Mouse (Mus musculus) G1E-ER4 (cell line): Measurements from ENCODE around the gene Tfeb. TPM values are rescaled to one million over a fixed set of nuclear protein-coding genes. Genes with fewer than 3 reads are reported as not detected.

Experiments used
- GATA1 ChIP-seq: IDR thresholded peaks from one replicate; pipeline ENCODE4 v1.8.0; 2012; ENCODE audit warnings: low read length, inconsistent platforms
- polyA plus RNA-seq: library from polyadenylated mRNA; stranded (reverse); fragments of >175 nt; gene quantifications from 2 replicates; pipeline ENCODE4 v1.2.3, GENCODE M21; 2012

Tfeb gene
- 40.1 and 50.4 TPM in 2 replicates for polyA plus RNA-seq

DNA sequence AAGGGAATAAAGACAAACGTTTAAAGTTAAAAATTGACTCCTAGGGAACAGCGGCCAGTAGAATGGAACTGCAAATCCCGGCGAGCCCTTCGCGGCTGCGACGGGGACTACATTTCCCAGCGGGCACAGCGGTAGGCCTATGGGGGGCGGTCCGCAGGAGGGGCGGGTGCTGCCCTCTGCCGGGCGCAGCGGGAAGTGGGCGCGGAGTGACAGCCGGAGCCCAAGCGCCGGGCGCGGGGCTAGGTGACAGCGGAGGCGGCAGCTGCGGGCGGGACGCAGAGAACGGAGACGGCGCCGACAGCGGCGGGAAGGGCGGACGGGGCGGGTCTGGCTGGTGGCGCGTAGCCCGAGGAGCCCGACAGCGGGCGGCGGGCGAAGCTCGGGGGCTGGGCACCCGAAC, at the start of gene Tfeb:
TSS of gene Tfeb (plus strand) at position 175 of the 400 bp plus-strand sequence.
- TF ChIP-seq GATA1: no peak

DNA sequence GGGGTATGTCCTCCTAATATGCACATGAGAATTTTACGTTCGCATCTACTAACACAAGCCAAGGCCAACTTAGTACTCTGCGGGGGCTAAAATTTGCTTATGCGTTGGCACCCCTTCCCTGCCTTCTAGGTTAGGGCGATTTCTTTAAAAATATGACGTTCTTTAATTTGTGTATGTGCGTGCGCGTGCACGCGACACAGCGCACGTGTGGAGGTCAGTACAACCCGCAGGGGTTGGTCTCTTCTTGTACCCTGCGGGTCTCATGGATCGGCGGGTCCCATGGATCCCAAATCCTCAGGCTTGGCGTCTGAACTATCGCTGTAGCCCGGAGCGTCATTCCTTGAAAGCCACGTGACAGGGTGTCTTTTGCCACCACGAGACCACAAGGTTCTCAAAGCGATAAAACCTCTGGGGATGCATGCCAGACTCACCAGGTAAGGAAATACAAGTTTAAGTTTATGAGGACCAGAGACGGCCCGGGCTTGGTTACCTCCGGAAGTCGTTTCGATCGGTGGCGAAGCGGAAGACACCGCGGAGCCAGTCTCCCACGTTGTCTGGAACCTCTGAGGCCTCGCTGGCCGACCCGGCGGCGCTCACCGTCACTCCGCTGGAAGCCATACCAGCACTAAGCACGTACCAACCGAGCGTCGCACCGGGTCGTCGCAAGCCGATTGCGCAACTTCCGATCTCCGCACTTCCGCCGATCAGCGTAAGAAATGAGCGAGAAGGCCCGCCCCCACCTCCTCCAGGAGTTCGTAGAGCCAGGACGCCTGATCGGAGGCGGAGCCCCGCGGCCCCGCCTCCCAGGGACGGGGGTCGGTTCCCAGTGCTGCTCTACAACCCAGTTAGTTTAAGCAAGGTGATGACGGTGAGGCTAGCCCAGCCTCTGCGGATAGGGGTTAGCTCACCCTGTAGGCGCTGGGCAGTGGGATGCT, 49.2 kb upstream of the Tfeb start:
- no peak for TF ChIP-seq GATA1

DNA sequence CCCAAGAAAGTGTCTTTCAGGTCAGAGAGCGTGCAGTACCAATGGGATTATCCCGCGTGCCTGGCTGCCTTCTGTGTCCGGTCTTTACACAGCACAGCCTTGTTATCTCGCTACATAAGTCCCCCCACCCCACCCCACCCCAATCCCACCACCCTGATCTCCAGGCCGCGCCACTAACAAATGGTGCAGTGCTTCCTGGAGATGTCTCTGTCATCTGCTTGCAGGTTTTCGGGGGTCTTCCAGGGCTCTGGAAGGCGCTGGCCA, 48.6 kb upstream of the Tfeb start, which contains the start of gene Tomm6:
TSS of gene Tomm6 (minus strand) at position 43 of the 264 bp plus-strand sequence.
- TF ChIP-seq GATA1: no peak

DNA sequence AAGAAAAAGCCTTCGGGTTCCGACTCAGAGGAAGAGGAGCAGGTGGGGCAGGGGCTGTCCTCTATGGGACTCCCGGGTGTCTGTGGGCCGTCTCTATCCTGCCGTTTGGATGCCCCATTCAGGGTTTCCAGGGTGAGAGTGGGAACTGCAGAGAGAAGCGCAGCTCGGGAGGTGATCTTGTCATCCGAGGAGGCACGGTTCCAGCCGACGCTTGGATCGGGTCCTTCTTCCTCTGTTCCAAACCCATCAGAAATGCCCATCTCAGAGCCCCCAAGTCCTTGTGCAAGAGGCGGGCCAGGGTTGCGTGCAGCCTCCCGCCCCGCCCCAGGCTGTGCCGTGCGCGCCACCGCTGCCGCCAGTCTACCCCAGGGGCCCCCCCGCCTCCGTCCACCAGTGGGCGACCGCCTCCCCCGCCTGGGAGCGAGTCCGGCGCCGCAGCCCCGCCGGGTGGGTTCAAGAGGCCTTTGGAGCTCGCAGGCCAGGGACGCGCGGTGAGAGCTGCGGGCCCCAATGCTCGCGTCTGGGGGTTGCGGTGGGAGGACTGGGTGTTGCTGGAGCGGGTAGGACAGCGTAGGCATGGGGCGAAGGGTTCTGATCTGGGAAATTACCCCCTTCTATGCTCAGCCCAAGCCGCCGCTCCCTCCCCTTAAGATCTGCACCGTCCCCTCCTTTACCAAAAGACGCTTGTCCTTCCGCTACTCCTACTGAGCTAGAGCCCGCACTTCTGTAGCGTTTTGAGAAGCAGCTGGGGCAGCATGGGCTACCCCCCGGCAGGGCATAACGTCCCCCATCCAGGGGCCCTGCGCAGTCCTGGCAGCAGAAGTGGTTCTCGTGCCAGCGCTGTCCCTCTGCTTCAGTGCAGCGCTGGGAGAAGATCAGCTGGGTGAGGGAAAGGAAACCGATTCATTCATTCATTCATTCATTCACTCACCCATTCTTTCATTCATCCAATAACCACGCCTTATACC, 47.9 kb upstream of the Tfeb start, which contains the start of gene Frs3:
TSS of gene Frs3 (plus strand) at position 423 of the 968 bp plus-strand sequence.
- no peak for TF ChIP-seq GATA1

- no peak for TF ChIP-seq GATA1
These were observed 46.9 kb upstream of the Tfeb start for GRCm38 (mm10) chr17:47689894-47690293.

DNA sequence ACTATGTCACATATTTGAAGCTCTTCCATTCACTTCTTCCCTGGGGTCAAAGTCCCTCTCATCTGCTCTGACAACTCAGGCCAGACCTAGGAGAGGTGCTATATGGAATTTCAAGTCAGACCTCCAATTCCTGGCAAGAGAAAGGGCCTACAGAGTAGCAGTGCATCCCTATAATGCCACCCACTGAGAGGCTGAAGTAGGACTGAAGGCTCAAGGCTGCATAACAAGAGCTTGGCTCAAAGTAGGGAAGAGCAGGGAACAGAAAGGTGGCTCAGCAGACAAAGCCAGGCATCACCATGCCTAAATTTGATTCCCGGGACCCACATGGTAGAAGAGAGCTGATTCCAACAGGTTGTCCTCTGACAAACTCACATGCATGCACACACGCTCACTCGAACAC, 45.2 kb upstream of the Tfeb start:
- no peak for TF ChIP-seq GATA1

DNA sequence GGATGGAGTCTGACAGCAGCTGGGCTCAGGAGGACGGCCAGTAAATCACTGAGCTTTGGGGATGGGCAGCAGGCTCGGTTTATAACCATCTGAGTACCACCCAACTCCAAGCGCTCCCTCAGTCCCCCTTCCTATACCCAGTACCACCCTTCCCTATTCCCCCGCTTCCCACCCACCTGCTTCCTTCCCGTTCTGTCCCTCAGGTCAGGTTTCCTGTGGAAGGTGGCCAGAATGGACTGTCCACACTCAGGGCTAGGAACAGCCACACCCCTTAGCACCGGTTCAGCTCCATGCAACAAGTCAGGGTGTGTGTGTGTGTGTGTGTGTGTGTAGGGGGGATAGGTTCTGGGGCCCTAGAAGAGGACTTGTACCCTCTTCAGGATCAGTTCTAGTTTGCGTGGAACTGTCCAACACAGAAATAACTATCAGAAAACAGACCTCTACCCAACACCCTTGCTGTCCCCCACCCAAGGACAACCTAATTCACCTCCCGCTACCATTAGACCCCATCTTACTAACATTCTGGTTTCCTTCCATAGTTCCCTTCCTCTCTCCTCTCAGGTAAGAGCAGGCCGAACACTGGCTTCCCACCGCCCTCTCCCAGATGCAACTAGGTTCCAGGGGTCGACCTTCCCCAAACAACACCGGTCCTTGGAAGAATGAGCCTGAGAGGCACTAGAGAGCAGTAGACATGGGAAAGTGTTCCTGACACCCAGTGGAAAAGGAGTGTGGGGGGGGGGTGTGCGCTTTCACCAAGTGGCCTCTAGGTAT, 43.0 kb upstream of the Tfeb start:
- no peak for TF ChIP-seq GATA1

- TF ChIP-seq GATA1: no peak
These were observed 42.6 kb upstream of the Tfeb start, which contains the start of gene Gm21981 for GRCm38 (mm10) chr17:47694442-47694502. TSS of gene Gm21981 (minus strand) at chr17:47694455.

DNA sequence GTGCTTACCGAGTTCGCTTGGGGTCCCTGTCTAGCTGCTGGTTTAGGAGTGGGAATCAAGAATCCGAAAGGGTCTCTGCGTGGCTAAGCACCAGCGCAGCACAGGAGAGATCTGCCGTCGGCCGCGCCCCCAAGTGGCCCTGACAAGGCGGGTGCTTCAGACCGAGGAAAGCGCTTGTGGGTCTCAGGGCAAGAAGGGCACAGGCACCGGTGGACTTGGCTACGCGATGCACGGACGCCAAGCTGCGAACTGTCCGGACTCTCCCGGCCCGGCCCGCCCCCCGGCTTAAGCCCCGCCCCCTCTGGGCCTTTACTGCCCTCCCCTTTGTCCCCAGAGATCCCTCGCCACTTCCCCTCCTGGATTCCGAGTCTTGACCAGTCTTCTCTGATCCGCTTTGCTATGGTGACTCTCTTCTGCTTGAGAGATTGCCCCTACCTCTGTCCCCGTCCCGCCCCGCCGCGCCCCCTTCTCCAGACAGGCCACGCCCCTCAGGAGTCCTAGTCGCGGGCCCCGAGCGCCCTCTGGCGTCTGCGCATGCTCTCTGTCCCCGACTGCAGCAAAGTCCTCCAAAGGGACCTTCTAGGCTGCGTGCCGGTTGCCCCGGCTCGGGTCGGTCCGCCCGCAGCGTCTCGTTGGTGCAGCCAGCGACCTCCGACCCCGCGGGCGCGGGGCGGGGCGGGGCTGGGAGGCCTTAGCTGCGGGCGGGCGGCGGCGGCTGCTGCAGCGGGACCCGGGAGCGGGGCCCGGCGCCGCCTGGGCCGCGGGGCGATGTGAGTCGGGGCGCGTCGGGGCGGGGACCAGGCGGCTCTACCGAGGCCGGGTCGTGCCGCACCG, 42.1 kb upstream of the Tfeb start, which contains the start of gene Prickle4:
TSS of gene Prickle4 (minus strand) at position 234 of the 834 bp plus-strand sequence.
- no peak for TF ChIP-seq GATA1

DNA sequence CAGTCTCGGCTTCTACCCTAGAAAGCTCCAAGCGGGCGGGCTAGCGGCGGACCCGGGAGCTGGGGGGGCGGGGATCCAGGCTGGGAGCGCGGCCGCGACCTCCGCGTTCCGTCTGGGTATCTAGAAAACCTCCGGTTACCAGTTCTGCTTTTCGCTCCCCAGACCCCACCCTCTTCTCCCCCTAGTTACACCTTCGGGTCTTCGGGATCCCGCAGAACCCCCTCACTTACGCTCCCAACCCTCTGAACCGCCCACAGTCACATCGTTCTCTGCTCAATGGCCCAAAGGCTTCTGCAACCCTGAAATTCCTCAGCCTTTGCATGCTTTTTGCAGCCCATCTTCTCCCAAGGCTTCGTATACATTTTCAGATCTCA, 41.5 kb upstream of the Tfeb start:
- TF ChIP-seq GATA1: no peak

DNA sequence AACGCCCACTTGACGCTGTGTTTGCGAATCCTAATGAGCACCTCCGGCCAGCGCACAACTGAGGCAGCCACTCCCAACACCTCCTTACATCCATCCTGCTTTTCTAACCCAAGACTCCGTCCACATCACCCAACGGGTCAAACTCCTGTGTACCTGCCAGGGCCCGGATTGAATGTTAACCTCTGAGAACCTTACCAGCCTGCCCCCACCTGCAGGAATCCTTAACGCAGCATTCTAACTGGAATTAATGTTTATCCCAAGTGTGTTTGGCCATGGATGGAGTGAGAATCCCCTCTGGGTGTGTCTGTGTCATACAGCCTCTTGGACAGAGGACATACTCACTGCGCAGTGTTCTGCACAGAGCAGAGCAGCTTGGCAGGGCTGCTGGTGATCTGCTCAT, 38.7 kb upstream of the Tfeb start:
- TF ChIP-seq GATA1: no peak

- TF ChIP-seq GATA1: no peak
These were observed 37.8 kb upstream of the Tfeb start for GRCm38 (mm10) chr17:47699055-47699454.

DNA sequence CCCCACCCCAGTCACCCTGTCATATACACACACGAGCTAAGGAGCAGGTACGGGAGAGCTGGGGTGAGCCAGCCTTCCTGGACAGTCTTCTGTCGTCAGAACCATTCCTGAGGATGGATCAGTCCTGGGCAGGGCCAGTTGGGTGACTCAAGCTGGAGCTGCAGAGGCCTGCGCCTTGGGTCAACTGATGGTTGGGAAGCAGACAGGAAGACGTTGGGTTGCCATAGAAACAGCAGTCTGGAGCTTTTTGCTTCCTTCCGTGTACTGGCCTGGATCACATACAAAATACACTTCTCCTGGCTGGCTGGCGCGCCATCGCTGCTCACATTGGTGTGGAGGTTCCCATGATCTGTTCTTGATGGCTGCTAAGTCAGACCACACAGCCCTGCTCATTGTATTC, 35.0 kb upstream of the Tfeb start:
- no peak for TF ChIP-seq GATA1

DNA sequence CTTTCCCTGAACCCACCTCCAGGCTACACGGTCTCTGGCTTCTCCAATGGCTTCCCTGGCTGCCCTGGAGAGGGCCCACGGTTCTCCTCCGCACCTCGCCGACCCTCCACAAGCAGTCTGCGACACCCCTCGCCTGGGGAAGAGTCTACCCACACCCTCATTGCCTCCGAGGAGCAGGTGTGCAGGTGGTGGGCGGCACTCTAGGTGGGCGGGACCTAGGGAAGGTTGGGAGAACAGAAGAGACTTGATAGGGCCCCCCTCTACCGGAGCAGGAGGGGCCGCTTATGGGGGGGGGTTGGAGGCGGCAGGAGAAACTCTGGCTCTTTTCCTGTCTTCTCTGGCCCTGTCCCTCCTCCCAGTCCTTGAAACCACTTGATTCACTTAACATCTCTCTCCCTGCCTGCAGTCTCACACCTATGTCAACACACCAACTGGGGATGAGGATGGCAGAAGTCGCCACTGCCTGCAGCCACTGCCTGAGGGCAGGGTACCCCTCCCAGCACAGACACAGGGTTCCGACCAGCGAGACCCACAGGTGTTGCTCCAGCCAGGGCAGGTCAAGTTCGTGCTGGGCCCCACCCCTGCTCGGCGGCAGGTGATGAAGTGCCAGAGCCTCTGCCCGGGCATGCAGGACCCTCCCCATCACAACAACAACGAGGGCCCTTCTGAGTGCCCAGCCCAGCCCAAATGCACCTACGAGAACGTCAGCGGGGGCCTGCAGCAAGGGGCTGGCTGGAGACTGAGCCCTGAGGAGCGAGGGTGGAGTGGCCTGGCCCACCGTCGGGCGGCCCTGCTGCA, 34.1 kb upstream of the Tfeb start:
- no peak for TF ChIP-seq GATA1
